Mouse (Mus musculus) large intestine, adult 2 months (tissue): ENCODE data around the gene Has3. TPM values are rescaled to one million over a fixed set of nuclear protein-coding genes. Genes with fewer than 3 reads are reported as not detected.

Experiments
- DNase-seq: peaks from one replicate; pipeline ENCODE4 v3.0.0-alpha.2; 2012; ENCODE audit warnings: low read depth, low spot score
- WGBS: fragments of 180-500 bp; shearing (Covaris S2); methylation state at CpG from one replicate; pipeline ENCODE4 v1.1.7; 2018; 5-methylcytosine and 5-hydroxymethylcytosine counted together
- polyA plus RNA-seq: library from polyadenylated mRNA; depleted of rRNA; stranded (reverse); fragments of >200 nt; gene quantifications from 2 replicates; pipeline ENCODE4 v1.2.3, GENCODE M21; 2012; rRNA removed

Gene Has3
- 0.25 and 0.34 TPM in 2 replicates for polyA plus RNA-seq

DNA sequence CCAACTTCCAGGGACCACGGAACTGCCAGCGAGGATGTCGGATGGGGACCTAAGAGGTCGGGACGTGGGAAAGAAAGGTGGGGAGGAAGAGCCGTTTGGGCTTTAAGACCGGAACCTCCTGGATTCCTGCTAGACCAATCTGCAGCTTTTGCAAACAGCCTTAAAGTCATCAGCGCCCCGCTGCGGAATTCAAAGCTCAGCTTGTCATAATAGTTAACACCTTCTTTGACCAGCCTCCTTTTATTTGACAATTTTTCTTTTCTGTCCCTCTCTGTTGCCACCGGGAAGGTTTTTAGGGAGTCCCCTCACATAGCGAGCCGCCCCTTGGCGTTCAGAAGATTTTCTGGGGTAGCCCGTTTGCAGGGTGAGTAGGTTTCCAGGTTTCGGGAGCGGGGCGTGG, at the start of gene Has3:
Has3 (plus strand) TSS at position 192 of the 400 bp plus-strand sequence.
- WGBS: 8% methylated on average over 18 of the region's 18 CpGs
- no peak for DNase-seq

DNA sequence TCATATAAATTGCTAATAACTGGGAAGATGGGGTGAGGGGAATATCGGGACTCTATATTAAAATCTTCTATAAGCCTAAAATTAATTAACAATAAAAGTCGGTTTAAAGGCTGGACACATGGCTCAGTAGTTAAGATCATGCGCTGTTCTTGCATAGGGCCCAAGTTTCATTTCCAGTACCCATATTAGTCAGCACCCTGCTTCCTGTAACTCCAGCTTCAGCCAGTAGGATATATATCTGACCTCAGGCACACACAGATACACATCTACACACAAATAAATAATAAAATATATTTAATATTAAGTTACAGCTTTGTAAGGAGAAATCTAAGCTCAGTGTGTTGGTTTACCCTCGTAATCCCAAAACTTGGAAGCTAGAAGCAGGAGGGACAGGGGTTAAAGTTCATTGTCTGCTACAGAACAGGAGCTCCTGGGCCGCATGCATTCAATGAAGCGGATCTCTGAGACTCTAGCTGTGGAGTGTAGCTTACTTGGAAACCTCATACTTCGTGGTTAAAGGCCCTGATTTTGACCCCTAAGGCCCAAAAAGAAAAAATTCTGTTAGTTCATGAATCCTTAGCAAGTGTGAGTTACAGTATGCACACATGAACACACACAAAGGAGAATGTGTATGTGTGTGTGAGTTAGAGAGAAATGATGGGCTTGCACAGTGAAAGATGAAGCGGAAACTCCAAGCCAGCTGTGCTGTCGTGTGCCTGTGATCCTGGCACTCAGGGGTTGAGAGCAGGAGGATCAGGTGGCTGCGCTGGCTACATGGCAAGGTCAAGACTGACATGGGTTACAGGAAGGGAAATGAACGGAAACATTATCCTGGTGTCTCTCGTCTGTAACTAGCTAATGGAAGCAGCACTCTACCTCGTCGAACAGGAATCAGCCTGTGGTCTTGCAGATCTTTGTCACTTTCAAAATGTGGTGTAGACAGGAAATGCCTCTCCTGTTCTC, 49.2 kb upstream of the Has3 start:
- DNase-seq: no peak
- WGBS: 87% methylated on average over 14 of the region's 14 CpGs

DNA sequence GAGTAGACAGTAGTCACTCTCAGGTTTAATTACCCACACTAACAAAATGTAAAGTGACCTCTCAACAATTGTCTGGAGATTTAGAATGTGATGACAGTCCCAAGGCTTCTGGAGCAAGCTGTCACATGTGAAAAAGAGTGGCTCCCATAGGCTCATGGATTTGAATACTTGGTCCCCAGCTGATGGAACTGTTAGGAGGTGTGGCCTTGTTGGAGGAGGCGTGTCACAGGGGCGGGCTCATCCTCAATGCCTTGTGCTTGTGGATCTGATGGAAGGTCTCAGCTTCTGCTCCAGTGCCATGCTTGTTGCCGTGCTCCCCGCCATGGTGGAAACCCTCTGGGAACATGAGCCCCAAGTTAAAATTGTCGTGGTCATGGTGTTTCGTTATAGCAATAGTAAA, 41.1 kb upstream of the Has3 start:
- 91% methylated on average over 6 of the region's 6 CpGs for WGBS
- DNase-seq: no peak

DNA sequence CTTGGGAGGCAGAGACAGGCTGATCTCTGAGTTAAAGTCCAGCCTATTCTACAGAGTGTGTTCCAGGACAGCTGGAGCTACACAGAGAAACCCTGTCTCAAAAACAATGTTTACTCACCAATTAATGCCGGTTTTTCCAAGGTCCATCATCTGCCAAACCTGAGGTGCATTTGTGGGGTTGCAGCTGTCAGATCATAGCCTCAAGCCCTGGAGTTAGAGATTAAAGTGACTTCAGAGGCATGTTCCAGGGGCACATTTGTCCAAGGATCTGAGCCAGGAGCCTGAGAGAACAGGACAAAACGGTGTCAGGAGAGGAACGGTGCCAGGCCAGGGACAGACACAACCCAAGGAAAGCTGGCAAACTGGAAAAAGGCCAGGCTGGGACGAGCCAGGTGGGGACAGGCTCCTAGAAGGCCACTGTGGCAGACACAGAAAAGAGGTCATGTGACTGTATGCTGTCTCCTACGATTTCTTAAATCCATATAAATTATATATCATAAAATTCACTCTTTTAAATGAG, 40.5 kb upstream of the Has3 start:
- WGBS: 45% methylated on average over 5 of the region's 5 CpGs
- DNase-seq: no peak

DNA sequence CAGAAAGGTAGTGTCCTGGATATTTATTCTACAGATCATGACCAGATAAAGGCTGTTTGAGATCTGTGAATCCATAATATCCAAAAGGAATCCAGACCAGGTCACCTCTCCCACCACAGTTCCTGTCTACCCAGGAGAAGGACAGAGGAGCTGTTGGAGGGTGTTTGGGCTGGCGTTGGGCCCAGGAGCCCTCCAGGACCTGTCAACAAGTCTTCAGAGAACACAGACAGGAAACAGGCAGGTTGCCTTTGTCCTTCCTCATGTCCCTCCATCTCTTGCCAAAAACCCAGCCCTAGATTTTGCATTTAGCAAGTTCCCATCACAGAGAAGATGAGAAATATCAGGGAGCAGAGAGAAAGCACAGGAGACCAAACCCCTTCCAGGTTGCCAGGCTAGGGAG, 35.1 kb upstream of the Has3 start:
- WGBS: 53% methylated on average over 1 of the region's 1 CpGs
- no peak for DNase-seq

DNA sequence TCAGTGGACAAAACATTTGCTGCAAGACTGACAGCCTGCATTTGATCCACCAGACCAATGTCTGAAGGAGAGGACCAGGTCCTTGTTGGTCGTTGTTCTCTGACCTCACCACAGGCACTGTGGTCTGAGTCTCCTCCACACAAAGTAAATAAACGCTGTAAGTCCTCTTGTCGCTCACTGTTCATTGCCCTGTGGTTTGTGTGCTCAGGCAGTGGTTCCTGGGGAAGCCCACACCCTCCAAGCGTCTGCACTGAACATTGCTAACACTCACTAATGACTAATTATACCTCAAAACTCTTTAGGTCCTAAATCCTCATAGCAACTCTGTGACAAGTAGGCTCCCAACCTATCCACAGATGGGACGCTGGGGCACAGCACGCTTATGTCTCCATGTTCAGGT, 33.5 kb upstream of the Has3 start:
- no peak for DNase-seq
- WGBS: 47% methylated on average over 6 of the region's 6 CpGs

DNA sequence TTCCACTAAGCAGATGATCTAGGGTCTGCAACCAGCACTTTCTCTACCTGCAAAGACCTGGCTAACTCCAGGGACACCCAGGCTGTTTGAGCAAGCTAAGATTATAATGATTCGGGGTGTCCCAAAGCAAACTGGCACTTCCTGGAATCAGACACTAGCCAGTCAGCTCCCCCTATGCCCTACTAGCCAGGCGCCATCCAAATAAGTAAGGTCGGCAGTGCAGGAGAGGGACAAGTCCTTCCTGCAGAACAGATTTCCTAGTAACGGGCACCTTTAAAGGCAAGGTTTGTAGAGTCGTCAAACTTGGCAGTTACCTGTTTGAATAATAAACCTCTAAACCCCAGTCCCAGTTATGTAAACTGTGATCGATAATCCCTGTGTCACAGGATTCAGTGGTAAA, 31.2 kb upstream of the Has3 start:
- no peak for DNase-seq
- WGBS: 29% methylated on average over 6 of the region's 6 CpGs

DNA sequence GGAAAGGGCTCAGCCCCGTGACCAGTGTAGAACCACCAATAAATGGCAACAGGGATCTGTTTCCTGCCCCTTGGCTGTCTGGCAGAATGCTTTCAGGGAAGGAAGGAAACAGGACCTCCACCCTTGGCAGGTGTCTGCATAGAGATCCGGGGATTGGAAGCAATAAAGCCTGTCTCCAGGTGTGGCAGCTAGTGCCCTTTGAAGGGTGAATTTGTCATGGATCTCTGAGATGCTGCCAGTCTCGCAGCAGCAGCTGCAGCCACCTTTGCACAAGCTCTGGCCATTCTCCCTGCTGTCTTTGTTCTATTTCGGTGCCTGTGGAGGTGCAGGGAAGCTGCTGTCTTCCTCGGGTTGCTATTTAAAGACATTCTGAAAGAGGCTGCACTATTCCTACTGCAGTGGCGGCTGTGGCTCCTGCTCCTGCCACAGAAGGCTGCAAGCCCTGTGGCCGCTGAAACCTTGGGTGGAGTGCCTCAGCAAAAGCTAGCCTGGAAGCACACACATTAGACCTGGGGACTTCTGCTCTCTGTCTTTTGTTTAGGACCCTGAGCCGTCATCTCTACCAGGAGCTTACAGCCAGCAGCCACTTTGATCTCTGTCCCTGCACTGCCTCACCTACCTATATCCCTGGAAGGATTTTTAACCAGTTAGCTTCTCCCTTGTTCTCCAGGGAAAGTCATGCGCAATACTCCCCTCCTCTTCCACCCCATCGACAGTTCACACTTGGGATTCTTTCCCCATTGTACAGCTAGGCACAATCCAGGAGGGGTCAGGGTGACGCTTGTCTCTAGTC, 30.6 kb upstream of the Has3 start:
- peak; percentile 43 for DNase-seq
- WGBS: 29% methylated on average over 11 of the region's 11 CpGs

DNA sequence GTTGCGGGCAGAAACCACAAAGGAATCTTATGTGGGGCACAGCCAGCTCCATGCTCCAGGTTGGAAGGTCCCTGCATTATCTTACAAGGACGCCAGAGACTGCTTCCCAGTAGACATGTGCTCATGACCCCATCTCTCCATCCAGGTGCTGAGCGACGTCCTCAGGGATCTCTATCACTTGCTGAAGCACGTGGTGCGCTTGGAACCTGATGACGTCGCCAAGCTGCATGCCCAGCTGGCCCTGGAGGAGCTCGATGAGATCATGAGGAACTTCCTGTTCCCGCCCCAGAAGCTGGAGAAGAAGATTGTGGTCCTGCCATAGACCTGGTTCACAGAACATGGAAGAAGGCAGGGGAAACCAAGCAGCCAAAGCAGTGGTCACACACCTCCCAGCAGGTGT, 20.0 kb upstream of the Has3 start:
- no peak for DNase-seq
- 78% methylated on average over 10 of the region's 10 CpGs for WGBS

DNA sequence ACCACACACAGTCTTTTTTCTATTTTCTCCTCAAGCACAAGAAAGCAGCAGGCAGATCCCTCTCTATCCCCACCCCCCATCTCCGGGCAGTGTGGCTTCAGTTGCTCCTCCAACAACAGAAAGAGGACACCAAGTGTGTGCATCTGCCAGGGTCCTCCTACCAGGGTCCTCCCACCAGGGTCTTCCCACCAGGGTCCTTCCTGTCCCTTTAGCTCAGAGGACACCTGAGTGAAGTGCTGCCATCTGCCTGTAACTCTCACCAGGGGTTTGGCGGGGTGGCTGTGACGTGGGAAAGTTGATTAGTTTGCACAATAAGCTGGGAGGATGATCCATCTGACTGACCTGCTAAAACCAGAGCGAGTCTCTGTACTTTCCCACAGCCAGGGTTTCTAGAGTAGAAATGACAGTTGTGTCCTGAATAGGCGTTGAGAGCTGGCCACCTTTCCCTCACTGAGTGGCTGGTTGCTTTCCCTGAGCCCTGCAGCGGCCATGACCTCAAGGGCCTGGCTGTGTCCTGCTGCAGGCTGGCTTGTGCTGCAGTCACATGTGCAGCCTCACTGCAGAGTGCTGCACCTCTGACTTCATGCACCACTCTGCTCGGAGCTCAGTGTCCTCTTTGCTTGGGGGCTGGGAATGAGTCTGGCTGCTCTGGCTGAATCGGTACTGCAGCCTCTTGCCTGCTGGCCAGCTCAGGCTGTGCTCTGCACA, 15.4 kb upstream of the Has3 start:
- DNase-seq: no peak
- WGBS: 72% methylated on average over 8 of the region's 8 CpGs

DNA sequence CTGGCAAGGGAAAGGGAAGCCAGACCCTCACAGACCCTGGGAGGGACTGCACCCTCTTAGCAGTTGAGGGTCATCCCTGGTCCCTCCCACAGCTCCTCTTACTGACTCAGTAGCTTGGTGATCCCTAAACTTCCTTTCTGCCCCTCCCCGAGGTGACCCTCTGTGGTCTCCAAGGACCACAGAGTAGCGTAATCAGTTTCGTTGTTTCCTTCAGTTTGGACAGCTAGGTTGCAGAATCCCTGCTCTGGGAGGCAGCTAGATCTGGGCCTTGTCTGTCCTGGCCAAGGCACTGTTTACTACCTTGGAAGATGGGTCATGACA, 14.8 kb upstream of the Has3 start:
- no peak for DNase-seq
- 81% methylated on average over 3 of the region's 3 CpGs for WGBS

DNA sequence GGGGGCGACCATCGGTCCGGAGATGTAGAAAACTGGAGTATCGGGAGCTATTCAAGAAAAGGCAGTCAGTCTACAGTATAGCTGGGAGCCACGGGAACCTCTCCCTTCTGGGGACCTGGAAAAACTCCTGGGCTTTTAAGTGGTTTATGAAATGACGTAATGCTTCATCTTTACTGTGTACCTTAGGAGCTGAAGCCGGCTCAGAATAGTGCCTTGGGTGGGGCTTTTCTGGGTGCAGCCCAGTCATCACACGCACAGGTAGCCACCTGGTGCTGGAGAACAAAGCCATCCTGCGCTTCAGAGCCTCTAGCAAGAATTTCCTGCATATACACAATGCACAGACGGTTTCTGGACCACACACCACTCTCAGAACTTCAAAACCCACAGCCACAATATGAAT, 7.2 kb upstream of the Has3 start:
- 41% methylated on average over 10 of the region's 10 CpGs for WGBS
- DNase-seq: no peak

DNA sequence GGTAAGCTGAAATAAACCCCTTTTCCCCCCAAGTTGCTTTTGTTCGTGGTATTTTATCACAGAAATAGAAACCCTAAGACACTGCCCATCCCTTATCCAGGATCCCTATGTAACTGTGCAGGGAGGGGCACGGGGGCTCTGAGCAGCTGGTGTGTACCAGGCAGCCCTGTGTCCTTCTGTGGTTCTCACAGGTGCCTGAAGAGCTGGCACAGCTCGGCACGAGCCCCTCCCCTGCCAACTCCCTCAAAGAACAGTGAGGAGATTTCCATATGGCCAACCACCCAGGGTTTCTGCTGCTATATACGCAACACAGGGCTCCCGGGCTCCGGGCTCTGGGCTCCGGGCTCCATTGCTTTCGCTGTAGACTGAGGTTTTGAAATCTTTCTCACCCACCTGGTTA, 4.7 kb upstream of the Has3 start:
- 79% methylated on average over 9 of the region's 9 CpGs for WGBS
- DNase-seq: no peak

DNA sequence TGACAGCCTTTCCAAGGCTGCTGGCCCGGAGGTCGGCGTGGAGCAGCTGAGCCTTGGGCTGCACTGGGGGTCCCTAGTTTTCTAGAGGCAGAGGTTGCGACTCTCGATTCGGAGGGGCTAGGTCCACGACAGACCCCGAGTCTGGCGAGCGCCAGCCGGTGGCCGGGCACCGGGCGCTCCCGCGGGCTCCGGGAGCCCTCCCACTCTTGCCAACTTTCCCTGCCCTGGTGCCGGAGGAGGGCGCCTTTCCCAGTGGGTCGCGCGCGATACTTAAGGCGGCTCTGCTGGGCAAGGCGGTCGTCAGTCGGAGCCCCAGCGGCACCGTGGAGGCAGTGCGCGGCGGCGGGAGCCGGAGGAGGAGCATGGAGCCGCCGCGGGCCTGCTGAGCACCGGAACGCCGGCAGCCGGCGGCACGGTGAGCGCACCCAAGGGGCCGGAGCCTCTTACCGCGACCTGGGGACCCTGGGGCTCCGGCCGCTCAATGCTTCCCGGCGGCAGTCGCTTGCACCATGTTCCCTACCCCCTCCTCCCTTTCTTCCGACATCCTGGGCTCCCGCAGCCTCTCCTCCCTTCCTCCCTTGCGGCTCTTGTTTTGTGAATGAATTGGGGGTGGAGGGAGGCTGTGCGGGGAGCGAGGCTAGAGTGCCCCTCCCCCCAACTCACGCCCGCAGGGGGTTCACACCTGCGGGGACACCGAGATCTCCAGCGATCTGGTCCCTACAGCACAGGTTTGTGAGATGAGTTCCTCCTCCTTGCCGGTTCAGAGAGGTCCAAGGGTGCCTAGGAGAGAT, 690 bp downstream of the Has3 start:
- DNase-seq: no peak
- under 1% methylated on average over 63 of the region's 63 CpGs for WGBS

DNA sequence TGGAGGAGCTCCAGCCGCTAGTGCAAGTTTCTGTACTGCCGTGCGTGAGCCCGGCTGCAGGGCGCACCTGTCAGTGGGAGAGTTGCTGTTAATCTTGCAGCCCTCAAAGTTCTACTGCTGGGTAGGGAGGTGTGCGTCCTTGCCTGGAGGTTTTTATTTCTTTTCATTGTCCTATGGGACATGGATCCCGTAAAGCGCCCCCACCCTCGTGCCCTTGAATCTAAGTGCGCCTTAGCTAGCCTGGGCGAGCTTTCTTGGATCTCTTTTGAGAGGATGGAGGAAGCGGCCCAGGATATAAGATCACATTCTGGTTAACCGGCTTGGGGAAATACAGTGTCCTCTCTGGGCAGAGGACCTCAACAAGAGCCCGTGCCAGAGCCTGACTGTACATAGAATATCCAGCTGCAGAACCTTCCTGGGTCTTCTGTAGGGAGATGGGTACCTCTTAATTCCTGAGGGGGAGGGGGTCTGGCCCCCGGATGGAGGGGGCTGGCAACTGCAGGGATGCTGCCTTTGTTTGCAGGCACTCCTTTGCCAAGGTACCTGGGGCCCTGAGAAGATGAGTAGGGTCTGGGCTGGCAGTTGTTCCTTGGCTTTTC, 1.4 kb downstream of the Has3 start:
- WGBS: 2% methylated on average over 15 of the region's 15 CpGs

DNA sequence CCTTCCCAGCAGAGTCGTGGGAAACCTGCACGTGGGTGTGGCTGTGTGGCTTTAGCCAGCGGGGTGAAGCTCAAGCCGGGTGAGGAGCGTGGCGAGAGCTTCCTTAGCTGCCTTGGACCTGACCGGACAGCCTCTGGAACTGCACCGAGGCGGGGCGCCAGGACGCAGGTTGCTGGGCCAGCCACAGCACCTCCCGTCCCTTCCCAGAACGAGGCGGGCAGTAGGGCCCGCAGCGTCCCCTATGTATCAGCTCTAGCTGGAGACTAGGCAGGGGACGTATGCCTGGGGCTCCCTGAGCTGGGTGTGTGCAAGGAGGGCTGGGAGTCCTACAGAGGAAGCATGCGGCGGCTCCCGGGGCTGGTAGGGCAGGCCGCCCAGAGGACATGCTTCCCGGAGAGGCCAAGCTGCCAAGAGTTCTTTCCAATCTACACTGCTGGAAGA, 1.9 kb downstream of the Has3 start:
- WGBS: under 1% methylated on average over 22 of the region's 22 CpGs
- no peak for DNase-seq

More for the DNA sequence above, 1.4 kb downstream of the Has3 start:
- DNase-seq: no peak

DNA sequence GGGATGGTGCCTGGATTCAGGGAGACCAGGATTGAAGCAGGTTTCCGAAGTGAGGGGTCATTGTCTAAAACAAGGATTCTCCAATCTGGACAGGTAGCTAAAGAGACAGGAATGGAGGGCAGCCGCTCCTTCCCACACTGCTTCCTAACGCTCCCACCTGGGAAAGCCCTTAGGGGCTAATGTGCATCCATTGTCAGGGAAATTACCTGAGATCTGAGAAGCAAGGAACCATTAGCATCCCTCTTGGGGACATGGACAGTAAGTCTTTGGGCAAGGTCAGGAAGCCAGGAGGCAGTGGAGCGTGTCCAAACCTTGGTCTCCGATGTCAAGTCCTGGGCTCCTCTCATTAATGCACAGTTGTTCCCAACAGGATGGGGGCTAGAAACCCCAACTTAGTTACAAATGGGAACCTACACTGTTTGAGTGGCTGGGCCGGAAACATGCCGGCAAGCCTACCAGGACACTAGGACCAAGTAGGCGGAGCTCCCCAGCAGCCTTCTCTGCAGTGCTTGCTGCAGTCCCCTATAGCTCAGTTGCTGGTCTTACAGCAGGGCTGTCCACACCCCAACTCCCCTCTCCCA, 2.5 kb downstream of the Has3 start:
- WGBS: 35% methylated on average over 8 of the region's 8 CpGs

DNA sequence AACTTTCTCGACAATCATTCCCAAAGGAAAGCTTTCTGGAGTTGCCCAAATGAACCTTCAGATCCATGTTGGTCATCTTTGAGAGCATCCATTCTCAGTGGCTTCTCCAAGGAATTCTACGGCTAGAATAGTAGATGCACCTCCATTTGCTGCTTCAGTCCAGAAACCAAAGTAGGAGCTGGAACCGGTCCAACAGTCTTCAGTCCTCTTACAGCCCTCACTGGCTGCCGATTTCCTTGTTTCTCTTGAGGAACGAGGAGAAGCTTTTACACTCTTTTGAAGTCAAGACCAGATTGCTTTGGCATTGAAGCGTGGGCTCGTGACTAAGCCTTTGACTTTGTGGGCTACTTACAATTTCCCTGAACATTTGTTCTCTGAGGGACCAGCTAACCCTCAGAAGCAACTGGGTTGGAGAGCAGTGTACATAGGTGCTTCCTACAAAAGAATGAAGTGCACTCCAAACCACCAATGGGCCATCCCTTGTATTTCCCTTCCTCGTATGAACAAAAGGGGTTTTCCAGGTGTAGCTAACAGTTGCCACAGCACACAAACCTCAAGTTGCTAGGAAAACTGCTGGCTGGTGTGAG, 10.2 kb downstream of the Has3 start:
- 52% methylated on average over 8 of the region's 8 CpGs for WGBS
- DNase-seq: no peak

More for the DNA sequence above, 2.5 kb downstream of the Has3 start:
- DNase-seq: no peak
